Mouse (Mus musculus) erythroid progenitor cell, adult 5-6 weeks (primary cell): Measurements from ENCODE around the gene Pknox2. TPM values are rescaled to one million over a fixed set of nuclear protein-coding genes. Genes with fewer than 3 reads are reported as not detected.

Source experiments
- ATAC-seq: replicated peaks from 2 replicates; pipeline ENCODE4 v1.8.0; 2016; ENCODE audit warnings: moderate number of reproducible peaks, mild to moderate bottlenecking, moderate TSS enrichment, inconsistent platforms; ENCODE audit not compliant: poor library complexity, low FRiP score, severe bottlenecking
- total RNA-seq, 2 experiments: library from RNA; stranded (forward) in 1 of 2; stranded (reverse) in 1 of 2; fragments of 150-400 nt in 1 of 2; fragments of 186-747, 209-891 nt in 1 of 2; gene quantifications; 2 replicates each; pipeline versions ENCODE4 v1.2.3 to v1.2.4; 2015 to 2017; ENCODE audit warnings: low replicate concordance in 2 of 2

Pknox2 gene
- total RNA-seq, 2 experiments from 2014 or later: not detected

GRCm38 (mm10) chr9:36862576-36862975, 284.6 kb downstream of the Pknox2 start:
- ATAC-seq: no peak

GRCm38 (mm10) chr9:36858677-36859076, 288.5 kb downstream of the Pknox2 start:
- ATAC-seq: no peak

- ATAC-seq: no peak
These were observed 289.6 kb downstream of the Pknox2 start for GRCm38 (mm10) chr9:36857476-36858117.

- ATAC-seq: no peak
These were observed 290.9 kb downstream of the Pknox2 start for GRCm38 (mm10) chr9:36856351-36856750.

- ATAC-seq: no peak
These were observed 295.0 kb downstream of the Pknox2 start for GRCm38 (mm10) chr9:36852175-36852574.

GRCm38 (mm10) chr9:36850091-36850490, 297.1 kb downstream of the Pknox2 start:
- no peak for ATAC-seq

GRCm38 (mm10) chr9:36848661-36849060, 298.5 kb downstream of the Pknox2 start:
- no peak for ATAC-seq

- no peak for ATAC-seq
These were observed 300.9 kb downstream of the Pknox2 start for GRCm38 (mm10) chr9:36846346-36846745.

Other genes with a start within 250 kb of the Pknox2 start
- gene Tmem218, start 60.8 kb upstream of the Pknox2 start, total RNA-seq (2015; ENCODE audit: low replicate concordance): 1.4 TPM in 1 of 2 replicates, not detected in the other
- gene Tmem218, start 60.8 kb upstream of the Pknox2 start, total RNA-seq (2017; ENCODE audit: low replicate concordance): 0.23 and 0.77 TPM in 2 replicates
- 0.84 and 2.2 TPM in 2 replicates for gene Slc37a2, start 108.3 kb upstream of the Pknox2 start, total RNA-seq (2015; ENCODE audit: low replicate concordance)
- 1.7 and 4.8 TPM in 2 replicates for gene Slc37a2, start 108.3 kb upstream of the Pknox2 start, total RNA-seq (2017; ENCODE audit: low replicate concordance)
- gene Ccdc15, start 201.0 kb upstream of the Pknox2 start, total RNA-seq (2015; ENCODE audit: low replicate concordance): 10.1 and 13.7 TPM in 2 replicates
- gene Ccdc15, start 201.0 kb upstream of the Pknox2 start, total RNA-seq (2017; ENCODE audit: low replicate concordance): 6.1 and 8.0 TPM in 2 replicates
- not detected in 2 replicates for gene Hepacam, start 219.9 kb upstream of the Pknox2 start, total RNA-seq (2015; ENCODE audit: low replicate concordance)
- not detected in 2 replicates for gene Hepacam, start 219.9 kb upstream of the Pknox2 start, total RNA-seq (2017; ENCODE audit: low replicate concordance)